Mouse (Mus musculus) ovary, adult 10 weeks (tissue): ENCODE measurements around the gene Fcgr4. TPM values are rescaled to one million over a fixed set of nuclear protein-coding genes. Genes with fewer than 3 reads are reported as not detected.

Experiments
- polyA plus RNA-seq: library from polyadenylated mRNA; stranded (reverse); fragments of 350-450 nt; fragmentation: Illumina TruSeq; extraction: RNeasy Lipid Tissue Mini Kit (QIAGEN cat#74804); gene quantifications from one replicate; pipeline ENCODE4 v1.2.3, GENCODE M21; 2014

Fcgr4 gene
- 8.4 TPM for polyA plus RNA-seq

GRCm38 (mm10) chr1:171018737-171019136 lies at the start of gene Fcgr4:
Gene Fcgr4, plus strand, starts transcription at chr1:171018920.

GRCm38 (mm10) chr1:170976447-170976846 lies 42.3 kb upstream of the Fcgr4 start, which contains the start of gene Fcgr2b:
Gene Fcgr2b, minus strand, starts transcription at chr1:170976547.

GRCm38 (mm10) chr1:171064491-171065242 lies 45.9 kb downstream of the Fcgr4 start, which contains the start of gene Fcgr3:
Gene Fcgr3, minus strand, starts transcription at chr1:171064935.

Other genes starting within 250 kb of the Fcgr4 start
- 50.6 TPM for gene Atf6, start 151.1 kb upstream of the Fcgr4 start, polyA plus RNA-seq
- not detected for gene Gm26620, start 133.9 kb upstream of the Fcgr4 start, polyA plus RNA-seq
- gene Dusp12, start 133.4 kb upstream of the Fcgr4 start, polyA plus RNA-seq = 37.4 TPM
- gene Fcrlb, start 106.0 kb upstream of the Fcgr4 start, polyA plus RNA-seq = not detected
- not detected for gene Fcrla, start 91.3 kb upstream of the Fcgr4 start, polyA plus RNA-seq
- 64.5 TPM for gene Fcgr2b, start 42.4 kb upstream of the Fcgr4 start, polyA plus RNA-seq
- 17.0 TPM for gene Fcgr3, start 46.0 kb downstream of the Fcgr4 start, polyA plus RNA-seq
- gene Cfap126, start 95.0 kb downstream of the Fcgr4 start, polyA plus RNA-seq = 5.6 TPM
- gene Sdhc, start 131.7 kb downstream of the Fcgr4 start, polyA plus RNA-seq = 34.2 TPM
- gene Mpz, start 131.8 kb downstream of the Fcgr4 start, polyA plus RNA-seq = not detected
- gene Pcp4l1, start 177.3 kb downstream of the Fcgr4 start, polyA plus RNA-seq = 49.2 TPM
- gene Nr1i3, start 195.1 kb downstream of the Fcgr4 start, polyA plus RNA-seq = not detected
- 4.0 TPM for gene Tomm40l, start 203.6 kb downstream of the Fcgr4 start, polyA plus RNA-seq
- gene Apoa2, start 206.1 kb downstream of the Fcgr4 start, polyA plus RNA-seq = not detected
- 46.0 TPM for gene Fcer1g, start 215.4 kb downstream of the Fcgr4 start, polyA plus RNA-seq
- 5.0 TPM for gene Adamts4, start 231.5 kb downstream of the Fcgr4 start, polyA plus RNA-seq
- 37.5 TPM for gene Ndufs2, start 232.5 kb downstream of the Fcgr4 start, polyA plus RNA-seq